ENCODE assay signal across 8 mouse cellular contexts in genomic region chr11:98921813-98922212, GRCm38 (mm10). TPM values are rescaled to one million over a fixed set of nuclear protein-coding genes. Genes with fewer than 3 reads are reported as not detected.
DNase-seq lines count a peak whose midpoint lies in the region; ATAC-seq and TF ChIP-seq lines count a peak whose summit lies in the region.
"Not testable (repeated sequence)": the region's sequence is repeated elsewhere in the genome, so short reads cannot be mapped to it uniquely, and the experiment has no call there.

No protein-coding gene starts in this region.

- H3K9me3 ChIP-seq in forebrain, postnatal 0 days (ENCODE audit: low read length); hindbrain, embryonic 11.5 days (ENCODE audit: control insufficient read depth, low read length); lung, embryonic 15.5 days; neural tube, embryonic 12.5 days: not testable (repeated sequence)

- DNase-seq in 3T3-L1 (ENCODE audit: low read depth, low spot score), result peak; percentile 82
- DNase-seq in adrenal gland, adult (ENCODE audit: inconsistent age in 2 of 2, low spot score in 1 of 2), result peak; percentile 44 to 70
- DNase-seq in cerebellum, postnatal 36 days, result peak; percentile 56
- peak; percentile 65 for DNase-seq in forebrain, postnatal 0 days
- peak; percentile 71 for DNase-seq in hindbrain, embryonic 11.5 days (ENCODE audit: low spot score)
- DNase-seq in kidney, postnatal 4 days, result peak; percentile 84 to 87

- not testable (repeated sequence) for H3K4me2 ChIP-seq in forebrain, postnatal 0 days (ENCODE audit: low read depth); hindbrain, embryonic 11.5 days (replicated peaks; ENCODE audit: low read depth, low read length); lung, embryonic 15.5 days
- 0 out of 2 replicates have a peak overlapping the region, but pooled peaks have one; percentile 5 for H3K4me2 ChIP-seq in neural tube, embryonic 12.5 days (replicated peaks)

- ATAC-seq in forebrain, postnatal 0 days, result peak; percentile 38; the same call in 1 of the 2 replicates
- not testable (repeated sequence) for ATAC-seq in hindbrain, embryonic 11.5 days (ENCODE audit: low FRiP score); lung, embryonic 15.5 days (ENCODE audit: borderline replicate concordance, extremely low read depth, low FRiP score, low TSS enrichment); neural tube, embryonic 12.5 days (ENCODE audit: low FRiP score, low read depth)

- WGBS in forebrain, postnatal 0 days, result 50% methylated on average over 15 of the region's 15 CpGs
- WGBS in hindbrain, embryonic 11.5 days, result 67% methylated on average over 15 of the region's 15 CpGs
- WGBS in lung, embryonic 15.5 days, result 37% methylated on average over 15 of the region's 15 CpGs
- 52% methylated on average over 15 of the region's 15 CpGs for WGBS in neural tube, embryonic 12.5 days

- TF ChIP-seq CTCF in forebrain, postnatal 0 days (IDR thresholded peaks at IDR 0.05; ENCODE audit: low read depth), result peak; percentile 58

- not testable (repeated sequence) for H3K9ac ChIP-seq in forebrain, postnatal 0 days; hindbrain, embryonic 11.5 days (ENCODE audit: low read depth, low read length); lung, embryonic 15.5 days; neural tube, embryonic 12.5 days

- not testable (repeated sequence) for H3K4me1 ChIP-seq in forebrain, postnatal 0 days (ENCODE audit: insufficient read depth)
- peaks cover 19% of the 10 kb centered on the region for H3K4me1 ChIP-seq in hindbrain, embryonic 11.5 days (replicated peaks; ENCODE audit: control insufficient read depth, insufficient read depth, low read length)
- peaks cover 45% of the 10 kb centered on the region for H3K4me1 ChIP-seq in lung, embryonic 15.5 days
- H3K4me1 ChIP-seq in neural tube, embryonic 12.5 days, result peaks cover 48% of the 10 kb centered on the region

- not testable (repeated sequence) for H3K27ac ChIP-seq in forebrain, postnatal 0 days (ENCODE audit: low read depth, low read length); hindbrain, embryonic 11.5 days (ENCODE audit: low read depth, low read length); neural tube, embryonic 12.5 days
- peak overlapping the region; percentile 94 for H3K27ac ChIP-seq in lung, embryonic 15.5 days

- not testable (repeated sequence) for H3K4me3 ChIP-seq in forebrain, postnatal 0 days (ENCODE audit: low read depth, low read length); hindbrain, embryonic 11.5 days (ENCODE audit: low read depth, low read length); lung, embryonic 15.5 days; neural tube, embryonic 12.5 days

- not testable (repeated sequence) for H3K36me3 ChIP-seq in forebrain, postnatal 0 days (ENCODE audit: insufficient read depth); hindbrain, embryonic 11.5 days (ENCODE audit: control insufficient read depth, insufficient read depth, low read length)
- peaks cover 44% of the 10 kb centered on the region for H3K36me3 ChIP-seq in lung, embryonic 15.5 days
- peaks cover 16% of the 10 kb centered on the region; the same call in 1 of the 2 replicates for H3K36me3 ChIP-seq in neural tube, embryonic 12.5 days

- H3K27me3 ChIP-seq in forebrain, postnatal 0 days (ENCODE audit: insufficient read depth, low read length); hindbrain, embryonic 11.5 days (ENCODE audit: control insufficient read depth, insufficient read depth, low read length); lung, embryonic 15.5 days; neural tube, embryonic 12.5 days (replicated peaks): not testable (repeated sequence)

RNA-seq across cellular contexts. Expression of gene Rara, which starts 5.8 kb away (rescaled TPM):
- 11.6 and 15.2 TPM in 2 replicates for total RNA-seq in forebrain, postnatal 0 days (2014; rRNA removed)
- 9.5 and 10.7 TPM in 2 replicates for polyA plus RNA-seq in forebrain, postnatal 0 days (2015; fragmentation: Nextera tagmentation; extraction: Ambion mirVana)
- 48.3 and 51.2 TPM in 2 replicates for polyA plus RNA-seq in hindbrain, embryonic 11.5 days (2014; fragmentation: Nextera tagmentation; extraction: Ambion mirVana)
- 36.5 and 38.4 TPM in 2 replicates for polyA plus RNA-seq in lung, embryonic 15.5 days (2015; fragmentation: Nextera tagmentation; extraction: Ambion mirVana)
- polyA plus RNA-seq in neural tube, embryonic 12.5 days (2016; fragmentation: Nextera tagmentation; extraction: Ambion mirVana), result 51.1 and 52.5 TPM in 2 replicates

RNA-seq across cellular contexts. Expression of gene Cdc6, which starts 14.2 kb away (rescaled TPM):
- 2.2 and 2.3 TPM in 2 replicates for total RNA-seq in forebrain, postnatal 0 days (2014; rRNA removed)
- 1.3 and 1.7 TPM in 2 replicates for polyA plus RNA-seq in forebrain, postnatal 0 days (2015; fragmentation: Nextera tagmentation; extraction: Ambion mirVana)
- polyA plus RNA-seq in hindbrain, embryonic 11.5 days (2014; fragmentation: Nextera tagmentation; extraction: Ambion mirVana), result 33.1 and 39.0 TPM in 2 replicates
- 41.3 and 42.5 TPM in 2 replicates for polyA plus RNA-seq in lung, embryonic 15.5 days (2015; fragmentation: Nextera tagmentation; extraction: Ambion mirVana)
- polyA plus RNA-seq in neural tube, embryonic 12.5 days (2016; fragmentation: Nextera tagmentation; extraction: Ambion mirVana), result 18.4 and 19.2 TPM in 2 replicates

RNA-seq across cellular contexts. Expression of gene Wipf2, which starts 58.4 kb away (rescaled TPM):
- total RNA-seq in forebrain, postnatal 0 days (2014; rRNA removed), result 7.1 and 8.2 TPM in 2 replicates
- polyA plus RNA-seq in forebrain, postnatal 0 days (2015; fragmentation: Nextera tagmentation; extraction: Ambion mirVana), result 1.6 and 3.0 TPM in 2 replicates
- 5.1 and 5.4 TPM in 2 replicates for polyA plus RNA-seq in hindbrain, embryonic 11.5 days (2014; fragmentation: Nextera tagmentation; extraction: Ambion mirVana)
- polyA plus RNA-seq in lung, embryonic 15.5 days (2015; fragmentation: Nextera tagmentation; extraction: Ambion mirVana), result 3.7 and 4.1 TPM in 2 replicates
- polyA plus RNA-seq in neural tube, embryonic 12.5 days (2016; fragmentation: Nextera tagmentation; extraction: Ambion mirVana), result 4.2 and 5.4 TPM in 2 replicates
